Mouse (Mus musculus) forebrain, embryonic 12.5 days (tissue): ENCODE data around the gene Cds2. TPM values are rescaled to one million over a fixed set of nuclear protein-coding genes. Genes with fewer than 3 reads are reported as not detected.
A peak's percentile ranks its signal among the peaks of the same experiment; 100 is the strongest.
"Not testable (repeated sequence)": the region's sequence is repeated elsewhere in the genome, so short reads cannot be mapped to it uniquely, and the experiment has no call there.

Experiments used
- ATAC-seq: fragments of 200-750 bp; cut with Nextera tagmentation; 2 replicates; pipeline ENCODE4 v1.8.0; 2017; ENCODE audit warnings: moderate TSS enrichment; ENCODE audit not compliant: low FRiP score
- H3K27ac ChIP-seq: fragments of 300-500 bp; sonication (generic); 2 replicates; pipeline ENCODE4 v1.5.1; 2016; ENCODE audit warnings: mild to moderate bottlenecking
- H3K27me3 ChIP-seq: fragments of 300-500 bp; sonication (generic); 2 replicates; pipeline ENCODE4 v1.6.1; 2016; ENCODE audit warnings: mild to moderate bottlenecking
- H3K36me3 ChIP-seq: fragments of 300-500 bp; sonication (generic); replicated peaks from 2 replicates; pipeline ENCODE4 v1.6.1; 2016; ENCODE audit warnings: mild to moderate bottlenecking
- H3K4me1 ChIP-seq: fragments of 300-500 bp; sonication (generic); 2 replicates; pipeline ENCODE4 v1.6.1; 2016
- H3K4me2 ChIP-seq: fragments of 300-500 bp; sonication (generic); 2 replicates; pipeline ENCODE4 v1.6.1; 2016; ENCODE audit warnings: mild to moderate bottlenecking, moderate library complexity
- H3K4me3 ChIP-seq: fragments of 300-500 bp; sonication (generic); replicated peaks from 2 replicates; pipeline ENCODE4 v1.5.1; 2016; ENCODE audit warnings: mild to moderate bottlenecking
- H3K9ac ChIP-seq: fragments of 300-500 bp; sonication (generic); 2 replicates; pipeline ENCODE4 v1.6.1; 2016; ENCODE audit warnings: mild to moderate bottlenecking
- H3K9me3 ChIP-seq: fragments of 300-500 bp; sonication (generic); 2 replicates; pipeline ENCODE4 v1.6.1; 2016
- WGBS: fragments of 180-500 bp; shearing (Covaris S2); methylation state at CpG from one replicate; pipeline ENCODE4 v1.1.7; 2016; 5-methylcytosine and 5-hydroxymethylcytosine counted together
- polyA plus RNA-seq: library from polyadenylated mRNA; unstranded; fragments of >200 nt; fragmentation: Nextera tagmentation; extraction: Ambion mirVana; gene quantifications from 2 replicates; pipeline ENCODE4 v1.2.1, GENCODE M21; 2016

Cds2 gene
- 36.4 and 37.8 TPM in 2 replicates for polyA plus RNA-seq

- peak within 1 kb of the TSS; percentile 82 for H3K27ac ChIP-seq
- H3K36me3 ChIP-seq = no peaks in the 10 kb centered on the region
- no peaks in the 10 kb centered on the region for H3K27me3 ChIP-seq
- H3K9ac ChIP-seq = peak within 1 kb of the TSS; percentile 80
- peaks cover 13% of the 10 kb centered on the region for H3K4me1 ChIP-seq
- H3K9me3 ChIP-seq = no peaks in the 10 kb centered on the region
- WGBS = 0% methylated on average over 49 of the region's 49 CpGs
- H3K4me2 ChIP-seq = peak within 1 kb of the TSS; percentile 65
- ATAC-seq = peak; percentile 99
- H3K4me3 ChIP-seq = peak within 1 kb of the TSS; percentile 69
Measured at GRCm38 (mm10) chr2:132262879-132263398, at the start of gene Cds2. Gene Cds2 (plus strand): TSS chr2:132263148.

GRCm38 (mm10) chr2:132221611-132222073, 41.3 kb upstream of the Cds2 start:
- Histone ChIP-seq H3K9ac (no peak overlapping the region), H3K27ac (no peak overlapping the region), H3K4me2 (no peak overlapping the region), H3K36me3 (no peaks in the 10 kb centered on the region), H3K27me3 (no peaks in the 10 kb centered on the region), H3K9me3 (no peaks in the 10 kb centered on the region), H3K4me1 (no peaks in the 10 kb centered on the region), H3K4me3 (no peak overlapping the region)
- WGBS = 79% methylated on average over 11 of the region's 11 CpGs
- ATAC-seq = no peak

- no peaks in the 10 kb centered on the region for H3K27me3 ChIP-seq
- H3K4me3 ChIP-seq = no peak overlapping the region
- ATAC-seq = no peak
- H3K9ac ChIP-seq = no peak overlapping the region
- WGBS = 87% methylated on average over 4 of the region's 4 CpGs
- no peak overlapping the region for H3K4me2 ChIP-seq
- H3K36me3 ChIP-seq = no peaks in the 10 kb centered on the region
- no peak overlapping the region for H3K27ac ChIP-seq
- no peaks in the 10 kb centered on the region for H3K9me3 ChIP-seq
- no peaks in the 10 kb centered on the region for H3K4me1 ChIP-seq
Measured at GRCm38 (mm10) chr2:132224359-132224758, 38.6 kb upstream of the Cds2 start.

GRCm38 (mm10) chr2:132232413-132232945, 30.5 kb upstream of the Cds2 start:
- ATAC-seq = no peak
- no peaks in the 10 kb centered on the region for H3K4me1 ChIP-seq
- H3K27ac ChIP-seq = no peak overlapping the region
- H3K27me3 ChIP-seq = no peaks in the 10 kb centered on the region
- no peaks in the 10 kb centered on the region for H3K9me3 ChIP-seq
- no peaks in the 10 kb centered on the region for H3K36me3 ChIP-seq
- H3K4me2 ChIP-seq = no peak overlapping the region
- WGBS = 73% methylated on average over 3 of the region's 3 CpGs
- H3K4me3 ChIP-seq = no peak overlapping the region
- H3K9ac ChIP-seq = no peak overlapping the region

GRCm38 (mm10) chr2:132233985-132234765, 28.8 kb upstream of the Cds2 start:
- Histone ChIP-seq H3K9ac (no peak overlapping the region), H3K4me3 (no peak overlapping the region), H3K27ac (no peak overlapping the region), H3K4me2 (no peak overlapping the region), H3K36me3 (no peaks in the 10 kb centered on the region), H3K9me3 (no peaks in the 10 kb centered on the region), H3K27me3 (no peaks in the 10 kb centered on the region), H3K4me1 (no peaks in the 10 kb centered on the region)
- WGBS = 75% methylated on average over 16 of the region's 16 CpGs
- ATAC-seq = no peak

GRCm38 (mm10) chr2:132235291-132235690, 27.7 kb upstream of the Cds2 start:
- H3K4me3 ChIP-seq = no peak overlapping the region
- H3K9me3 ChIP-seq = no peaks in the 10 kb centered on the region
- H3K27ac ChIP-seq = no peak overlapping the region
- H3K27me3 ChIP-seq = no peaks in the 10 kb centered on the region
- no peaks in the 10 kb centered on the region for H3K4me1 ChIP-seq
- H3K36me3 ChIP-seq = no peaks in the 10 kb centered on the region
- whole genome bisulfite sequencing = 72% methylated on average over 2 of the region's 2 CpGs
- ATAC-seq = no peak
- no peak overlapping the region for H3K4me2 ChIP-seq
- H3K9ac ChIP-seq = no peak overlapping the region

- no peak overlapping the region for H3K9ac ChIP-seq
- ATAC-seq = no peak
Measured at GRCm38 (mm10) chr2:132235975-132236374, 27.0 kb upstream of the Cds2 start.

GRCm38 (mm10) chr2:132239434-132239833, 23.5 kb upstream of the Cds2 start:
- ATAC-seq = not testable (repeated sequence)
- WGBS = 88% methylated on average over 3 of the region's 3 CpGs

More at GRCm38 (mm10) chr2:132235975-132236374, 27.0 kb upstream of the Cds2 start:
- Histone ChIP-seq H3K36me3 (no peaks in the 10 kb centered on the region), H3K4me1 (no peaks in the 10 kb centered on the region), H3K4me2 (no peak overlapping the region), H3K27ac (no peak overlapping the region), H3K9me3 (no peaks in the 10 kb centered on the region), H3K27me3 (no peaks in the 10 kb centered on the region), H3K4me3 (no peak overlapping the region)
- whole genome bisulfite sequencing = 76% methylated on average over 7 of the region's 7 CpGs

GRCm38 (mm10) chr2:132240457-132240856, 22.5 kb upstream of the Cds2 start:
- not testable (repeated sequence) for H3K27ac ChIP-seq
- 26% methylated on average over 10 of the region's 10 CpGs for WGBS

More at GRCm38 (mm10) chr2:132239434-132239833, 23.5 kb upstream of the Cds2 start:
- not testable (repeated sequence) for H3K27me3 ChIP-seq, H3K9ac ChIP-seq, H3K4me2 ChIP-seq, H3K4me3 ChIP-seq, H3K27ac ChIP-seq, H3K9me3 ChIP-seq, H3K4me1 ChIP-seq
- H3K36me3 ChIP-seq = peaks cover 10% of the 10 kb centered on the region

GRCm38 (mm10) chr2:132243370-132243769, 19.6 kb upstream of the Cds2 start:
- Histone ChIP-seq H3K4me3 (no peak overlapping the region), H3K4me1 (peaks cover 15% of the 10 kb centered on the region), H3K9ac (no peak overlapping the region), H3K4me2 (no peak overlapping the region), H3K36me3 (peaks cover 18% of the 10 kb centered on the region), H3K27me3 (no peaks in the 10 kb centered on the region), H3K27ac (no peak overlapping the region), H3K9me3 (no peaks in the 10 kb centered on the region)
- WGBS = 92% methylated on average over 3 of the region's 3 CpGs
- no peak for ATAC-seq

More at GRCm38 (mm10) chr2:132240457-132240856, 22.5 kb upstream of the Cds2 start:
- H3K4me2 ChIP-seq, ATAC-seq, H3K27me3 ChIP-seq, H3K4me1 ChIP-seq, H3K9me3 ChIP-seq, H3K9ac ChIP-seq, H3K4me3 ChIP-seq: not testable (repeated sequence)
- H3K36me3 ChIP-seq = peaks cover 18% of the 10 kb centered on the region

- ATAC-seq = peak; percentile 94
- Histone ChIP-seq H3K9ac (peak within 1 kb of the TSS; percentile 66), H3K27me3 (no peaks in the 10 kb centered on the region), H3K27ac (peak within 1 kb of the TSS; percentile 80), H3K36me3 (peaks cover 28% of the 10 kb centered on the region), H3K4me3 (peak within 1 kb of the TSS; percentile 61), H3K4me2 (peak within 1 kb of the TSS; percentile 77), H3K9me3 (no peaks in the 10 kb centered on the region), H3K4me1 (peaks cover 38% of the 10 kb centered on the region)
- WGBS = 7% methylated on average over 50 of the region's 50 CpGs
Measured at GRCm38 (mm10) chr2:132247539-132248313, 15.2 kb upstream of the Cds2 start, which contains the start of gene Tmem230. Gene Tmem230 (minus strand): TSS chr2:132247807.

GRCm38 (mm10) chr2:132251911-132252310, 11.0 kb upstream of the Cds2 start:
- Histone ChIP-seq H3K4me1 (peaks cover 33% of the 10 kb centered on the region), H3K27ac (peak overlapping the region; percentile 82; the same call in 1 of the 2 replicates), H3K9ac (peak overlapping the region; percentile 74), H3K4me3 (peak overlapping the region; percentile 62), H3K9me3 (no peaks in the 10 kb centered on the region), H3K36me3 (peaks cover 17% of the 10 kb centered on the region), H3K4me2 (peak overlapping the region; percentile 67), H3K27me3 (no peaks in the 10 kb centered on the region)
- WGBS = 10% methylated on average over 8 of the region's 8 CpGs
- ATAC-seq = no peak
